Mouse (Mus musculus): ENCODE data around the gene Stat2. TPM values are rescaled to one million over a fixed set of nuclear protein-coding genes. Genes with fewer than 3 reads are reported as not detected.
"Not testable (repeated sequence)": the region's sequence is repeated elsewhere in the genome, so short reads cannot be mapped to it uniquely, and the experiment has no call there.

The Stat2 gene
- total RNA-seq, 2 experiments from 2014 or later, result 11.7 to 12.3 TPM

DNA sequence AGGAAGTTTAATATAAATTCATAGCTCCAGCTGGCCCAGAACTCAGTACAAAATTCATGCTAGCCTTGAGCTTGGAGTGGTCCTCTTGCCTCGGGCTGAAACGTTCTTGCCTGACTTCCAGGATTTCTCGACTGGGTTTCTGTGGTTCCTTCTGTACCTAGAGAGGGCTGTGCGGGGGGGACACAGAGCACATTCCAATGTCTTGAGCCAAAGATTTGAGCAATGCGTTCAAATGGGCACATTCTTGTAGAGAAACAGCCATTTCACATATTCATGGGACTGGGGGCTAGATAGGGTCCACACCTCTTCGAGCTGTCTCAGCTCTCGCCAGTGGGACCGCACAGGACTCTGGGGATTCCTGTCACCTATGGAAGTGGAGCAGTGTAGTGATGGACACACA, 14.4 kb upstream of the Stat2 start:
- intact Hi-C loops (cut with DNase I), result no loop called here
- no peak for DNase-seq (ENCODE audit: low spot score)

DNA sequence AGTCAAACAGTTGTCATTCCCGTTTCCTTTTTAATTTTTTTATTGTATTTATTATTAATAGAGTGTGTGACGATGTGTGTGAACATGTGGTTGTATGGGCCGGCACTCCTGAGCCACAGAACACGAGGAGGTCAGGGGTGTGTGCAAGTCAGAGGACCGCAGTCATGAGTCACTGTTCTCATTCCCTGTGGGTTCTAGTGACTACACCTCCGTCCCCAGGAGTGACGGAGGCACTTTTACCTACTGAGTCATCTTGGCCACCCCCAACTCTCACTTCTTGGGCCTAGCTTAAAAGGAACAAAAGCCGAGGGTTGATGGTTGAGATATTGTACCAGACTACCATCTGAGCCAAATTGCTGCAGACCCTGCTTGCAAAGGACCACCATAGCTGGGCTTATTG, 14.0 kb upstream of the Stat2 start:
- DNase-seq (ENCODE audit: low spot score), result no peak

DNA sequence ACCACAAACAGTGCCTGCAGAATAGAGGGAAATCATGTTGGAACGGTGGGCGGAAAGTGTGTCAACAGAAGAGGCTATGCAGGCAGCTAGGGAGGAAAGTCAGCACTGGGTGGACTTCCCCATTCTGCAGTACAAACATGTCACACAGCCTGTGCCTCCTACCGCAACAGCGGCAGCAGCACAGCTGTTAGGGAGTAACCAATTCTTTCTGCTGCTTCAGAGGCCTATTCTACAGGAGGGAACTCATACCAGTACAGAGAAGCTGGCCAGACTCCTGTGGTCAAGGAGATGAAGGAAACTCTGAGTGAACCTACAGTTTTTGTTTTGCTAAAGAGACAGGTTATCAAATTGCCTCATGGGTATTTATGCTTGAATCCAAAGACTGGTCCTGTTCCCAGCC, 11.4 kb upstream of the Stat2 start:
- DNase-seq (ENCODE audit: low spot score), result no peak
- intact Hi-C loops (cut with DNase I), result no loop called here

More for the DNA sequence above, 14.0 kb upstream of the Stat2 start:
- intact Hi-C loops (cut with DNase I), result no loop called here

DNA sequence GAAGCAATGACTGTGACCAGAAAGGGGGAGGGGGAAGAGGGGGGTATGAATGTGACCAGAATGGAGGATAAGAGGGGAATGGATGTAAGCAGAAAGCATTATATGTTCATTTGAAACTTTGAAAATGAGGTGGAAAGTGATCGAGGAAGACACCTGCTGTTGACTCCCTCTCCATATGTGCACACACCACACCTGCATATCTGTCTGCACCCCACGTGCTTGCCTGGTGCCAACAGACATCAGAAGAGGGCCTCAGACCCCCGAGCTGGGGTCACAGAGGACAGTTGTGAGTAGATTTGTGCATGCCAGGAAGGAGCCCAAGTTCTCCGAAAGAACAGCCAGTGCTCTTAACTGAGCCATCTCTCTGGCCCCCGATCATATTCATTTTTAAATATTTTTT, 10.4 kb upstream of the Stat2 start:
- no peak for DNase-seq (ENCODE audit: low spot score)
- intact Hi-C loops (cut with DNase I), result no loop called here

DNA sequence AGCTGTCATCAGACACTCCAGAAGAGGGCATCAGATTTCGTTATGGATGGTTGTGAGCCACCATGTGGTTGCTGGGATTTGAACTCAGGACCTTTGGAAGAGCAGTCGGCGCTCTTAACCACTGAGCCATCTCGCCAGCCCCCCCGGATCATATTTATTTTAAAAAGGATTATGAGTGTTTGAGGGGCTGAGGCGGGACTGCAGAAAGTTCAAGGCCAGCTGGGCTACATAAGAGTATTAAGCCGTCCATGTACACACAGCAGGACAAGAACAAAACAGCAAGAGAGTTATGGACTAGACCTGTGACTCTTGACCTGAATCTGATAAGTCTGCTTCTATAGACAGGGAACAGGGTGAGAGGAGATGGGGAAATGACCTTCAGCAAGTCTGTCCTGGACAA, 10.0 kb upstream of the Stat2 start:
- intact Hi-C loops (cut with DNase I), result not testable (repeated sequence)

DNA sequence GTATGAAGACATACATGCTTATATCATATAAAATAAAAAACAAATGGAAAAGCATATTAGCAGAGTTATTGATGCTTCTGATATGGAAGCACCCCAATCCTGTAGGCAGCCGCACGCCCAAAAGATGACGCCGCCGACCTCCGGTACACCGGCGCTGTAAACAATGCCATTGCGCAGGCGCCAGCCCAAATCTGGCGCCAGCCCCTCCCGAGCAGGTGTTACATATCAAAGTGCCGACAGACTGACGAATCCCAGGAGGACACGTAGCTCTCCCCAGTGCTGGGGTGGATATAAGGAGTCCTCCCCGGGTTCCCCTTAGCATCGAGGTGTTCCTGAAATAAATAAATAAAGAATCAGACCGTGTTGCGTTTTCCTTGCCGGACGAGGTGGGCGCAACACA, 8.1 kb upstream of the Stat2 start:
- no peak for DNase-seq (ENCODE audit: low spot score)
- intact Hi-C loops (cut with DNase I), result no loop called here

More for the DNA sequence above, 10.0 kb upstream of the Stat2 start:
- not testable (repeated sequence) for DNase-seq (ENCODE audit: low spot score)

DNA sequence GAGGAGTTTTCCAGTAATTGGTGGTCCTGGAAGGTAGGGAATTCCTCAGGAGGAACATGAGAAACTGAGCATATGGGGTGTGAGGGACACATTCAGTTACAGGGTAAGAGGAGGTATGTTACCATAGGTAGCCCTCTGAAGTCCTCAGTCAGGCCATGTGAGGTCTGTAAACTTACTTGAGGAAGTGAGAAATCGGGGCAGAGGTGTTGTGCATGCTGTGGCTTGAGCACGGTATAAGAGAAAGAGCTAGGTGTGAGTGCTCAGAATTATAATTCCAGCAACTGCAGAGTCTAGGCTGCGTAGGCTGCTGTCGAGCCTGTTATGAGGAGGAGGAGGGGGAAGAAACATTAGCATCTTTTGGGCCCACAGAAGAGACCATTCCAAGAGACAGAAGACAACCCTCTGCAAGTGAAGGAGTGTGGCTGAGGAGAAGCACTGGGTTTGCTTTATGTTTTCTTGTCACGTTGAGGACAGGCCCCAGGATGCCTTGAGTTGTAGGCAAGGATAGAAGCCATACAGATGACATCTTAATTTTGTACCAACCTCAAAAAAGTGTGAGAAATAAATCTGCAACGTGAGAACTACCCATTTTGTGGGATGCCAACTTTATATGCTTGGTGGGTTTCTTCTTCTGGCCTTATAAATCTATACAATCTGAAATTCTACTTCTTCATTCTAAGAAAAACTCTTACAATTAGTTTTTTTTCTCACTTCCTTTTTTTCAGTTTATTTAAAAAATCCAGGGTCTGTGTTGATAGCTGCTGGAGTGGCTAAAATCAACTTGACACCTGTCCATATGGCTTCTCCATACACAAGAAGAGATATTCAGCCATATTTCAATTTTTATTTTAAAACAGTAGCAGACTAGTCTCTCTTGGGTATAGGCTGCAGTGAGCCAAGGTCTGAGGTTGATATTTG, 6.7 kb upstream of the Stat2 start:
- intact Hi-C loops (cut with DNase I), result no loop called here
- no peak for DNase-seq (ENCODE audit: low spot score)

DNA sequence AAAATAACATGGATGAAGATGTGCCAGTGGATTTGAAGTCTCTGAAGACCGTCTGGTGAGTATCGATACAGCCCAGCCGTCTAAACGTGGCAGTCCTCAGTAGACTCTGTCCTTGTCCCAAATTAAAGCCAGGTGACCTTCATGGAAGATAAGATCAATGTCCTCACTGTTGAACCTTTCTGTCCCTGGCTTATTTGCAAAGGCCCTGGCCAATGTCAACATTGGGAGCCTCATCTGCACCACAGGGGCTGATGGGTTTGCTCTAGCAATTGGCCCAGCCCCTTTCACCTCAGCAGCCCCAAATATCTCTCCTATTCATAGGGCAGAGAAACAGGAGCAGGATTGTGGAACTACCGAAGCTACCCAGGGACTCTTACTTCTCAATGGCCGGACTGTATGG, 2.0 kb upstream of the Stat2 start, which contains the start of gene Apof:
Apof (plus strand) TSS at position 301 of the 400 bp plus-strand sequence.
- no peak for DNase-seq (ENCODE audit: low spot score)
- intact Hi-C loops (cut with DNase I), result no loop called here

DNA sequence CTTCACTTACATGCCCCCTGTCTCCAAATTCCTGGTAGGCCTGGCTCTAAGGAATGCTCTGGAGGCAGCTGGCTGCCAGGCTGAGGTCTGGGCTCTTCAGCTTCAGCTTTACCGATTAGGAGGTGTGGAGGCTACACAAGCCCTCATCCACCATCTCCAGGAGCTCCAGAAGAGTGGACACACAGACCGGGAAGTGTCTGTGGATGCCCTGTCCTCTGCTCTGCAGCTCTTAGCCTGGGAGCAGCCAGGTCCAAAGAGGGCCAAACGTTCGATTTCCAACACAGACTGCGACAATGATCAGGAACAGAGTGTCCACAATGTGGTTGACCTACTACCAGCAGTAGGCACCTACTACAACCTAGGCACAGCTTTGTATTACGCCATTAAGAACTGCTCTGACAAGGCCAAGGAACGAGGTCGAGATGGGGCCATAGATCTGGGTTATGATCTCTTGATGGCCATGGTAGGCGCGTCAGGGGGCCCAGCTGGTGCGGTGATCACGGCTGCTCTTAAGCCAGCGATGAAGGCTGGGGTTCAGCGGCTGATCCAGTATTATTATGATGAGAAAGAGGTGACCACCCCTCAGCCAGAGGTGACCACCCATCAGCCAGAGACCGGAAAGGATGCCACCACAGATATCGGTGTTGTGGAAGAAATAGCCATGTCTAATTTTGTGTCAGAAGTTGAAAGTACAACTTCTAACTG, 1.0 kb upstream of the Stat2 start:
- intact Hi-C loops (cut with DNase I), result loop anchor here (1.0 kb wide), 1 partner anchor 20 kb away; no protein-coding TSS in a partner anchor
- DNase-seq (ENCODE audit: low spot score), result no peak

DNA sequence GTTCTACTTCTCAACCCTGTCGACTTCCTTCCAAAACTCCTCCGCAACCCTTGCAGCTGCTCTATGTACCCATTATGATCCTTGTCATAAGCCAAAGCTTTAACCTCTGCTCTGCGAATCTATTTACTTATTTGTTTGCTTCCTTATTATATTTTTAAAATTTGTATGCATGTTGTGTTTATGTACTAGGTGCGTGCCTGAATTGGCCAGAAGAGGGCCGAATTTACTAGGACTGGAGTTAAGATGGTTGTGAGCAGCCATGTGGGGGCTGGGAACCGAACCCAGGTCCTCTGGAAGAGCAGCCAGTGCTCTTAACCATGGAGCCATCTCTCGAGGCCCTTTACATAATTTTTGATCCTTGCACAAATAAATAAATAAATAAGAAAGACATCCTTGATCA, 507 bp downstream of the Stat2 start:
- no peak for DNase-seq (ENCODE audit: low spot score)
- intact Hi-C loops (cut with DNase I), result loop anchor here (5.0 kb wide), 1 partner anchor 39 kb away; the partner anchor contains the start of gene Timeless

DNA sequence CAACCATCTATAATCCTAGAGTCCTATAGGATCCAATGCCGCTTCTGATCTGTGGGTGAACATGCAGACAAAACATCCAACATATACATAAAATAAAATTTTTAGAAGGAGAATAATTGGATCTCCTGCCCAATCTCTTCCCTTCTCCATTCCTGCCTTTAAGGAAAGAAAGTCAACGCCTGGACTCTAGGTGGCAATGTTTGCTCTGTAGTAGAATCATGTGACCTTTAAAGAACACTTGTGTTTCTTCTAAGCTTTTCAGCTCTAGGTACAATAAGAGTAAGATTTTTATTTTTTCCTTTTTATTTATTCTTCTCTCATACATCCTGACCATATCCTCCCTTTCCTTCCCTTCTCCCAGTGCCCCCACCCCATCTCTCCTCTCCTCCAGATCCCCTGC, 1.5 kb downstream of the Stat2 start:
- no peak for DNase-seq (ENCODE audit: low spot score)
- intact Hi-C loops (cut with DNase I), result loop anchor here (5.0 kb wide), 1 partner anchor 40 kb away; the partner anchor contains the start of gene Timeless

DNA sequence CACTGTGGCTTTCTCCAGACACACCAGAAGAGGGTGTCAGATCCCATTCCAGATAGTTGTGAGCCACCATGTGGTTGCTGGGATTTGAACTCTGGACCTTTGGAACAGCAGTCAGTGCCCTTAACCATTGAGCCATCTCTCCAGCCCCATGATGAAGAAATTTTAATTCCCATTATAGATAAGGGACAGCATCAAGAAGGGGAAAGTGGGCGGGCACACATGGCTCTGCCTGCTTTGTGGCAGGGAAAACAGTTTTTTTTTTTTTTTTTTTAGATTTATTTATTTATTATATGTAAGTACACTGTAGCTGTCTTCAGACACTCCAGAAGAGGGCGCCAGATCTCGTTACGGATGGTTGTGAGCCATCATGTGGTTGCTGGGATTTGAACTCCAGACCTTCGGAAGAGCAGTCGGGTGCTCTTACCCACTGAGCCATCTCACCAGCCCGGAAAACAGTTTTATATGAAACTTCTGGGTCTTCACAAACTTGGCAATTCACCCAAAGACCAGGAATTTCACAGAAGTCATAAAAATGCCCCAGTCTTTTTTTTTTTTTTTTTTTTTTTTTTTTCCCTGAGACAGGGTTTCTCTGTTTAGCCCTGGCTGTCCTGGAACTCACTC, 2.6 kb downstream of the Stat2 start:
- not testable (repeated sequence) for DNase-seq (ENCODE audit: low spot score)
- intact Hi-C loops (cut with DNase I), result loop anchor here (5.0 kb wide), 1 partner anchor 41 kb away; the partner anchor contains the start of gene Timeless

DNA sequence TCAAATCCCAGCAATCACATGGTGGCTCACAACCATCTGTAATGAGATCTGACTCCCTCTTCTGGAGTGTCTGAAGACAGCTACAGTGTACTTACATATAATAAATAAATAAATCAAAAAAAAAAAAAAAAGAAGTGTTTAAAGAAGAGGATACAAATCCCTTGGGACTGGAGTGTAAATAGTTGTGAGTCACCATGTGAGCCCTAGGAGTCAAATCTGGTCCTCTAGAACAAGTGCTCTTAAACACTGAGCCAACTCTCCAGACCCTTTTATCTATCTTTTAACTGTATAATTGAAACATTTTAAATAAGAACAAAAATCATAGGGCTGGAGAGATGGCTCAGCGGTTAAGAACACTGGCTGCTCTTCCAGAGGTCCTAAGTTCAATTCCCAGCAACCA, 5.0 kb downstream of the Stat2 start:
- DNase-seq (ENCODE audit: low spot score); intact Hi-C loops (cut with DNase I): not testable (repeated sequence)

DNA sequence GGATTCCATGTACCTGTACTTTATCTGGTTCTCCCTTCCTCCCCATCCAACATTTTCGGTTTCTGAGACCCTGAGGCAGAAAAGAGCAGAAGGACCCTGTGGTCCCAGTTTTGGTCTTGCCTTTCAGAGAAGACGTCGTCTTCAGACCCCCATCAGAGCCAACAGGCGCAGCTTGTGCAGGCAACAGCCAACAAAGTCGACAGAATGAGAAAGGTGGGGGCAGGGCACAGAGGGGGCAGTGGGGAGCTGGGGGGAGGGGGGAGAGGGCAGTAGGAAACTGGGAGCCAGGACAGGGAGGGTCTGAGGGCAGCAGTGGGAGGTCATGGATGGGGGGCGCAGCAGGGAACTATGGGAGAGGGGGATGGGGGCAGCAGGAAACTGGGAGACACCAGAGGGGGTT, 7.8 kb downstream of the Stat2 start:
- intact Hi-C loops (cut with DNase I), result no loop called here
- no peak for DNase-seq (ENCODE audit: low spot score)

DNA sequence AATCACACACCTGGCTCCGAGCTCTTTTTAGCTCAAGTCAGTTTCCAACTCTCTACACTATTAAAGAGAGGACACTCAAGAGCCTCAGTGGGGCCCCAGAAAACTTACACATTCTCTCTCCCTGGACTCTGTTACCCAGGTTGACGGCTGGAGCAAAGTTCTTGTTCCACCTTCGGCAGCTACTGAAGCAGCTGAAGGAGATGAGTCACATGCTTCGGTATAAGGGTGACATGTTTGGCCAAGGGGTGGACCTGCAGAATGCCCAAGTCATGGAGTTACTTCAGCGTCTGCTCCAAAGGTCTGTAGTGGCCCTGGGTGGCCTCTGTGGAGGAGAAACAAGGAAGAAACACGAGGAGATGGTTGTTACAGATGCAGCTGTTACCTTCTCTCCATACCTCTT, 10.6 kb downstream of the Stat2 start:
- intact Hi-C loops (cut with DNase I), result loop anchor here (10.0 kb wide), 1 partner anchor 146 kb away; no protein-coding TSS in a partner anchor
- DNase-seq (ENCODE audit: low spot score), result no peak

DNA sequence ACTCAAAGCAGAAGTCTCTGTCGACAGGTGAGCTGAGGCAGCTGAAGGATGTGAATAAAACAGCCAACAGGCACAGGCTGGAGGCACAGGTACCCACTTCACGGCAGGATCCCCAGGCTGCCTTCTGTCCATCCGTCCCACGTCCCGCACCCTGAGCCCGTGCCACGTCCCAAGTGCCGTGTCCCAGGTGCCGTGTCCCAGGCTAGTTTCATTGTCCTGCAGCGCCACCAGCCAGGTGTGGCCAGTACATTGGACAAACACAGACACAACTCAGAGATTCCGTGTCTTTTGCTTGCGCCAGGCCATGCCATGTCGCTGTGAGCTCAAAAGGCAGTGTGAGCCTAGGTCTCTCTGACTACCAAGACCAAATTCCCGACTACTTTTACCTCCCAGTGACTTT, 11.3 kb downstream of the Stat2 start:
- intact Hi-C loops (cut with DNase I), result loop anchor here (10.0 kb wide), 1 partner anchor 147 kb away; no protein-coding TSS in a partner anchor
- DNase-seq (ENCODE audit: low spot score), result no peak

DNA sequence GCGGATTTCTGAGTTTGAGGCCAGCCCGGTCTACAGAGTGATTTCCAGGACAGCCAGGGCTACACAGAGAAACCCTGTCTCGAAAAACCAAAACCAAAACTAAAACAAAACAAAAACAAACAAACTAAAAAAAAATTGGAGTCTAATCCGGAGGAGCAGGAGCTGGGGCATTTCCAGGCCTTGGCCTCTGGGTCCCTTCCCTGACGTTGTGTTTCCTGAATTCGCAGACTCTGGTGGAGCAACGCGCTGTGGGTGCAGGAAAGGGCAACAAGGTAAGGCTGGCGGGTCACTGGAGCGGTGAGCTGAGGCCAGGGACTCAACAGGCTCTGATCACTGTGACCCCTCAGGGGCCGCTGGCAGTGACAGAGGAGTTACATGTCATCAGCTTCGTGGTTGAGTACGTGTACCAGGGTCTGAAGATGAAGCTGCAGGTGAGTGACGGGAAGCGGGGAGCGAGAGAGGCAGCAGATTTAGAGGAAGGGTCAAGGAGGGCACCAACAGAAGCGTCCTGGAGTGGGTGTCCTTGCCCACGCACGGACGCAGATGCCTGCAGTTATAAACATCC, 12.6 kb downstream of the Stat2 start:
- intact Hi-C loops (cut with DNase I), result loop anchor here (10.0 kb wide), 1 partner anchor 148 kb away; no protein-coding TSS in a partner anchor
- no peak for DNase-seq (ENCODE audit: low spot score)

DNA sequence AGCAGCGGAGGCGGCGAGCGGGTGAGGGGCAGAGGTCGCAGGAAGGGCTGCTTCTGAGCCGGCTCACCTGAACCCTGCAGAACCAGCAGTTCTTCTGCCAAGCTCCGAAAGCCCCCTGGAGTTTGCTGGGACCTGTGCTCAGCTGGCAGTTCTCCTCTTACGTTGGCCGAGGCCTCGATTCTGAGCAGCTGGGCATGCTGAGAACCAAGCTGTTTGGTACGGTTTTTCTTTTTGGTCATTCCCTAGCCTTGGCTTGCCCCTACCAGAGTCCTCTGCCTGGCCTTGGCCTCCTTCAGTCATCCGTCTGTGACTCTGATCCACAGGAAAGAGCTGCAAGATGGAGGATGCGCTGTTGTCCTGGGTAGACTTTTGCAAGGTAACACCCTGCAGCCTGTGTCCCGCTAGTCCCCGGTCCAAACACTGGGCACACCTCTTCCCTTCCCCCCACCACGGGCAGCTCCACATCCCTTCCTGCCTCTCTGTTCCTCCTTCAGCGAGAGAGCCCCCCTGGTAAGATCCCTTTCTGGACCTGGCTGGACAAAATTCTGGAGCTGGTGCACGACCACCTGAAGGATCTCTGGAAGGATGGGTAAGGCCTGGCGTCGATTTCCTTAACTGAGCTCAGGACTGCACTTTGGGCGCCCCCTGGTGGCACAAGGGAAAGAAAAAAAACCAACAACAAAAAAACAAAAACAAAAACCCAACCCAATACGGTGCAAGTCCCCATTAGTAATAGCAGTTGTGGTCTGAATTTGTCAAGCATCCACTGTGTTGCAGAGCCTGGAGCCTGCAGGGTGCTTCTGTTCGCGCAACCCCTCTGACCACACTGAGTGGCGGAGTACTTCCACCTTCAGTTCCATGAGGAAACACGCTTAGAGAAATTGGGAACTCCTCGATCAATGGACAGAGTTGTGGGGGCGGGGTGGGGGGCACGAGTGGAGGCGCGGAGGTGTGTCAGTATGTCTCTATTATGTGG, 13.5 kb downstream of the Stat2 start:
- intact Hi-C loops (cut with DNase I), result loop anchor here (2.0 to 10.0 kb wide), 2 partner anchors 69 to 149 kb away; no protein-coding TSS in a partner anchor
- no peak for DNase-seq (ENCODE audit: low spot score)

DNA sequence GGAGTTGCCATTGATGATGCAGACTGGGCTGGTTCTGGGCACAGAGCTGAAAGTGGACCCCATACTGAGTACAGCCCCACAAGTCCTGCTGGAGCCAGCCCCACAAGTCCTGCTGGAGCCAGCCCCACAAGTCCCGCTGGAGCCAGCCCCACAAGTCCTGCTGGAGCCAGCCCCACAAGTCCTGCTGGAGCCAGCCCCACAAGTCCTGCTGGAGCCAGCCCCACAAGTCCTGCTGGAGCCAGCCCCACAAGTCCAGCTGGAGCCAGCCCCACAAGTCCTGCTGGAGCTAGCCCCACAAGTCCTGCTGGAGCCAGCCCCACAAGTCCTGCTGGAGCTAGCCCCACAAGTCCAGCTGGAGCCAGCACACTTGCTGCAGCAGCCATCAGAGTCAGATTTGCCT, 20.2 kb downstream of the Stat2 start:
- DNase-seq (ENCODE audit: low spot score), result peak; percentile 39

More for the DNA sequence above, 20.2 kb downstream of the Stat2 start:
- intact Hi-C loops (cut with DNase I), result not testable (repeated sequence)

Data from heart, postnatal 25 days (tissue).